Mouse (Mus musculus): ENCODE data around the gene Mettl21a. TPM values are rescaled to one million over a fixed set of nuclear protein-coding genes. Genes with fewer than 3 reads are reported as not detected.
"Not testable (repeated sequence)": the region's sequence is repeated elsewhere in the genome, so short reads cannot be mapped to it uniquely, and the experiment has no call there.

The Mettl21a gene
- polyA plus RNA-seq, 1 experiment from 2014 or later, result 20.5 TPM

DNA sequence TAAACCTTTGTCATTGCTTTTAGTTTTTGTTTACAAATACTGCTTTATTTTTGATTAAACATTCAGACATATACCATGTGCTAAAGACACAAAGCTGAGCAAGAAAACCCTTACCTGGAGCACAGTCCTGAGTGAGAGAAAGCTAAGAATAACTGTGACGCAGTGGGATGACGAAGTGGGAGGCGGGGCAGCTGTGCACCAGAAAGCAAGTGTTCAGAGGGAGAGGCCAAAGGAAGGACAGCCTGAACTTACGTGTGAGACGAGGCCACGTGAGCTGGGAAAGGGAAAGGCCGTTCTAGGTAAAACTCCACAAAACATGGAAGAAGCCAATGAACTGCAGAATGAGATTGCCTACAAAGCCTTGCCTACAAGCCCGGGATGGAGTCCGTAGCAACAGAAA is 7.1 kb downstream of the Mettl21a start:
- Histone ChIP-seq H3K4me3 (no peak overlapping the region), H3K4me1 (no peaks in the 10 kb centered on the region), H3K9ac (replicated peaks) (no peak overlapping the region), H3K27ac (replicated peaks) (no peak overlapping the region), H3K27me3 (no peaks in the 10 kb centered on the region), H3K36me3 (peaks cover 40% of the 10 kb centered on the region), H3K4me2 (replicated peaks) (no peak overlapping the region), H3K9me3 (no peaks in the 10 kb centered on the region)
- 92% methylated on average over 9 of the region's 9 CpGs for WGBS
- ATAC-seq (ENCODE audit: low FRiP score, low read depth), result no peak

DNA sequence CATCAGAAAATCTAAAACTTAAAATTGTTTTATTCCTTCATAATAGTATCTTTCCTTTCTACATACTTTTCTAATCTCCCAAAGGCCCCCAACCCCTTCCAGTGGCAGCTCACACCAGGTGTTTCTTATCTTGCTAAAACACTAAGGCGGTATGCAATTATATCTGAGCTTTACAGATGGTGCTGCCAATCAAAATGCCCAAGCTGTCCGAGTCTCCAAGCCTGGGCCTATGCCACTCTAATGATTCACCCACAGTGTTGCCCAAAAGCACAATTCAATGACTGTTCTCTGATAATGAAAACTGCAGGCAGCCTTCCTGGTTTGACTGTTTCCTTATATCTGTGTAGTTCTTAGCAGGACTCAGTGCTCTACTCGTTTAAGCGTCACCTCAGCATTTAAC is 7.9 kb downstream of the Mettl21a start:
- ATAC-seq (ENCODE audit: low FRiP score, low read depth), result no peak
- no peaks in the 10 kb centered on the region for H3K9me3 ChIP-seq
- H3K36me3 ChIP-seq, result peaks cover 40% of the 10 kb centered on the region
- WGBS, result 91% methylated on average over 4 of the region's 4 CpGs
- no peak overlapping the region for H3K4me3 ChIP-seq
- H3K27me3 ChIP-seq, result no peaks in the 10 kb centered on the region
- H3K4me1 ChIP-seq, result no peaks in the 10 kb centered on the region
- H3K4me2 ChIP-seq (replicated peaks), result no peak overlapping the region
- H3K9ac ChIP-seq (replicated peaks), result no peak overlapping the region
- H3K27ac ChIP-seq (replicated peaks), result no peak overlapping the region

GRCm38 (mm10) chr1:64603381-64603780 is 13.7 kb downstream of the Mettl21a start:
- H3K27ac ChIP-seq (replicated peaks), result no peak overlapping the region
- 96% methylated on average over 5 of the region's 5 CpGs for WGBS
- no peak overlapping the region for H3K4me3 ChIP-seq
- H3K4me1 ChIP-seq, result no peaks in the 10 kb centered on the region
- H3K4me2 ChIP-seq (replicated peaks), result no peak overlapping the region
- H3K27me3 ChIP-seq, result no peaks in the 10 kb centered on the region
- no peak overlapping the region for H3K9ac ChIP-seq (replicated peaks)
- H3K9me3 ChIP-seq, result no peaks in the 10 kb centered on the region
- ATAC-seq (ENCODE audit: low FRiP score, low read depth), result no peak
- H3K36me3 ChIP-seq, result peaks cover 25% of the 10 kb centered on the region

- Histone ChIP-seq H3K27me3 (no peaks in the 10 kb centered on the region), H3K4me1 (no peaks in the 10 kb centered on the region), H3K9ac (replicated peaks) (no peak overlapping the region), H3K36me3 (peaks cover 18% of the 10 kb centered on the region), H3K27ac (replicated peaks) (no peak overlapping the region), H3K9me3 (no peaks in the 10 kb centered on the region), H3K4me3 (no peak overlapping the region), H3K4me2 (replicated peaks) (no peak overlapping the region)
- 90% methylated on average over 6 of the region's 6 CpGs for WGBS
- ATAC-seq (ENCODE audit: low FRiP score, low read depth), result no peak
Observed at GRCm38 (mm10) chr1:64601242-64601842, 15.7 kb downstream of the Mettl21a start.

DNA sequence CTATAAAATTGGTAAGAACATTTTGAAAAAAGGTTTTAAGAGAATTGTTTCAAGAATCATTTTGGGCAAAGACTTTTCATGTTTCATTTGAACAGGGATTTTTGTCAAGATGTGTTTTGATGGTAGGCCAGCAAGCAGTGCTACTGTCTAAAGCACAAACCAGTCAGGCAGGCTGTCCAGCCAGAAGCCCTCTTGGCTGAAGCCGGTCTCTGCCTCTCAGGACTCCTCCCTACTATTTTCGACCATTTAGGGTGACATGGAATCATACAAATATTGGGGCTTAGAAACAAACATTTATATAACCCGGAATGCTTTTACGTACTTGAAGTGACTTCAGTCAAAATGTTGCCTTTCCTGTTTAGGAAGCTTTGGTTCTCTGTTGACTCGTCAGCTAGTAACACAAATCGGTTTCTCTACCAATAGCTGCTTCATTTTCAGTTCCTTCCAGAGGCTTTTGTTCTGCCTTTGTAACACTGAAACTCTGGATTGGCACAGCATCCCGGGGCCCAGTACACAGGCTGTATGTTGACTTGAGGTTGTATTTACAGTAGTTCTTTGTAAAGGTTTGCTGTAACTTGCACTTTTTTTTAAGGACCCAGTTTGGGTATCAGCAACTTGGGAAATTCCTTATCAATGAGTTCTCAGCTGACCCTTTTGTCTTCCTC is 16.5 kb downstream of the Mettl21a start:
- peaks cover 18% of the 10 kb centered on the region for H3K36me3 ChIP-seq
- H3K27ac ChIP-seq (replicated peaks), result no peak overlapping the region
- no peak for ATAC-seq (ENCODE audit: low FRiP score, low read depth)
- no peak overlapping the region for H3K4me2 ChIP-seq (replicated peaks)
- no peaks in the 10 kb centered on the region for H3K9me3 ChIP-seq
- no peaks in the 10 kb centered on the region for H3K27me3 ChIP-seq
- no peak overlapping the region for H3K9ac ChIP-seq (replicated peaks)
- no peaks in the 10 kb centered on the region for H3K4me1 ChIP-seq
- WGBS, result 93% methylated on average over 7 of the region's 7 CpGs
- H3K4me3 ChIP-seq, result no peak overlapping the region

DNA sequence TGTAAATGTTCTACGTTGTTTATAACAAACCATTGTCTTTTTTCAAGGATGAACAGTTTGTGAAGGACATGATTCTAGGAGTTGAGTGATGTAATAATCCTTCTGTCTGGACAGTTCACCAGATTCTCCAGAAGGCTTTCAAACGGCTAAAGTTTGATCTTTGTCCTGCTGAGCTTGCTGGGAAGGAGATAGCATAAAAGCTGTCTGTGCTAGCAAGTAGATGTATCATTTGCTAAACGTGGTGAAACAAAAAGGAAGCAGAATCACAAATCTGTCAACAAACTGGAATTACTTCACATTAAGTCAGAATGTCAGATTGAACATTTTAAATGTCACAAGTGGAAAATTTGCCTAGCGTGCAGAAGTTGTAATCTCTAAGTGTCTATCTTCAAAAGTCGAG is 18.1 kb downstream of the Mettl21a start:
- WGBS, result 66% methylated on average over 5 of the region's 5 CpGs
- Histone ChIP-seq H3K4me2 (replicated peaks) (no peak overlapping the region), H3K36me3 (peaks cover 17% of the 10 kb centered on the region)

GRCm38 (mm10) chr1:64578801-64579200 is 38.2 kb downstream of the Mettl21a start:
- WGBS, result 92% methylated on average over 3 of the region's 3 CpGs
- no peak overlapping the region for H3K4me2 ChIP-seq (replicated peaks)
- no peaks in the 10 kb centered on the region for H3K9me3 ChIP-seq
- peaks cover 53% of the 10 kb centered on the region for H3K36me3 ChIP-seq
- ATAC-seq (ENCODE audit: low FRiP score, low read depth), result no peak
- no peak overlapping the region for H3K4me3 ChIP-seq
- no peaks in the 10 kb centered on the region for H3K4me1 ChIP-seq
- H3K27me3 ChIP-seq, result no peaks in the 10 kb centered on the region
- no peak overlapping the region for H3K27ac ChIP-seq (replicated peaks)
- H3K9ac ChIP-seq (replicated peaks), result no peak overlapping the region

More for the DNA sequence above, 18.1 kb downstream of the Mettl21a start:
- H3K27me3 ChIP-seq, result no peaks in the 10 kb centered on the region
- H3K4me3 ChIP-seq, result no peak overlapping the region
- no peak for ATAC-seq (ENCODE audit: low FRiP score, low read depth)
- no peak overlapping the region for H3K27ac ChIP-seq (replicated peaks)
- H3K4me1 ChIP-seq, result no peaks in the 10 kb centered on the region
- H3K9me3 ChIP-seq, result no peaks in the 10 kb centered on the region
- no peak overlapping the region for H3K9ac ChIP-seq (replicated peaks)

DNA sequence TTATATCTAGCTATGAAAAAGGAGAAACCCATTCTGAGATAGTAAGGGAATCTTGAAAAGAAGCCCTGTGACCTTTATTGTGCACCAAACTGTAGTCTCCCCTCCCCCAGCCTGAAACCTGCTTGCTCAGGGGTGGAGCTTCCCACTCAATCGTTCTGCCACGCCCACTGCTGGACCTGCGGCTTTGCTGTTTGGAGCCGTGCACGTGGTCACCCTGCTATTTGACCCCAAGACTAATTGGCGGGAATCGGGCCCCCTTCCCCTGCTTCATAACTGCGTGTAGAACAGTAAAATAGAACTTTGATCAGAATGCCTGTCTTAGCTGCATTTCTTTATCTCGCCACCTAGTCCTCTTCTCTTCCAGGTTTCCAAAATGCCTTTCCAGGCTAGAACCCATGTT is 39.1 kb downstream of the Mettl21a start:
- ATAC-seq (ENCODE audit: low FRiP score, low read depth), result not testable (repeated sequence)
- WGBS, result 47% methylated on average over 9 of the region's 9 CpGs

DNA sequence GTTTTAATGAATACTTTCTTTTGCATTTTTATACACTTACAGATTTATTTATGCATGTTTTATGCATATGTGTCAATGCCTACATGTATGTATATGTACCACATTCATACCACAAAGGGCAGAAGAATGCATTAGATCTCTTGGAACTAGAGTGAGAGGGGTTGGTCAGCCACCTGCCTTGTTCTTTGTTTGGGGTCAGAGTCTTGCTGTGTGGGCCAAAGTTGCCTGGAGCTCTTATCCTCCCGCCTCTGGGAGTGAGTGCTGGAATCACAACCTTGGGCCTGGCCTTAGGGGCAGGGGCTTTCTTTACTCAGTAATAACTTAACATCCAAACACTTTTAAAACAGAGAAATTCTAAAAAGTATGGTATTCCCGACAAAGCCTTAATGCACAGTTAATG is 40.3 kb downstream of the Mettl21a start:
- no peak overlapping the region for H3K4me2 ChIP-seq (replicated peaks)
- H3K27ac ChIP-seq (replicated peaks), result no peak overlapping the region
- H3K4me3 ChIP-seq, result no peak overlapping the region
- no peaks in the 10 kb centered on the region for H3K27me3 ChIP-seq
- no peaks in the 10 kb centered on the region for H3K4me1 ChIP-seq
- WGBS, result 66% methylated on average over 2 of the region's 2 CpGs
- no peak for ATAC-seq (ENCODE audit: low FRiP score, low read depth)
- no peak overlapping the region for H3K9ac ChIP-seq (replicated peaks)
- no peaks in the 10 kb centered on the region for H3K9me3 ChIP-seq
- peaks cover 48% of the 10 kb centered on the region for H3K36me3 ChIP-seq

More for the DNA sequence above, 39.1 kb downstream of the Mettl21a start:
- H3K9me3 ChIP-seq; H3K27me3 ChIP-seq; H3K27ac ChIP-seq (replicated peaks); H3K4me1 ChIP-seq; H3K4me2 ChIP-seq (replicated peaks); H3K4me3 ChIP-seq; H3K9ac ChIP-seq (replicated peaks): not testable (repeated sequence)
- H3K36me3 ChIP-seq, result peaks cover 53% of the 10 kb centered on the region

DNA sequence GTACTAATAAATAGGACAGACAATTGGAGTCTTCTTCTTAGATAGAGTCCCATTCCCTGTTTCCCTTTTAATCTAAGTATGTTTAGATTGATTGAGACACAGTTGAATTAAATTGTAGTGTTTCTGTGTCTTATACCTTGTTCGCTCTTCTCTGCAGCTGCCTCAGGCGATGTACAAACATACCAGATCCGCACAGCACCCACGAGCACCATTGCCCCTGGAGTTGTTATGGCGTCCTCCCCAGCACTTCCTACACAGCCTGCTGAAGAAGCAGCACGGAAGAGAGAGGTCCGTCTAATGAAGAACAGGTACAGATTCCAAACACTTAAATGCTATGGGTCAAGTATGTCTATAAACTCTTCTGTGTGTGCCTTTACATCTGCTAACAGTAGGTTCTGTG is 41.0 kb downstream of the Mettl21a start:
- Histone ChIP-seq H3K36me3 (peaks cover 41% of the 10 kb centered on the region), H3K9ac (replicated peaks) (no peak overlapping the region), H3K27ac (replicated peaks) (no peak overlapping the region), H3K4me2 (replicated peaks) (no peak overlapping the region), H3K4me3 (no peak overlapping the region), H3K27me3 (no peaks in the 10 kb centered on the region), H3K9me3 (no peaks in the 10 kb centered on the region), H3K4me1 (no peaks in the 10 kb centered on the region)
- ATAC-seq (ENCODE audit: low FRiP score, low read depth), result no peak
- WGBS, result 86% methylated on average over 7 of the region's 7 CpGs

- no peak overlapping the region for H3K9ac ChIP-seq (replicated peaks)
- H3K36me3 ChIP-seq, result peaks cover 28% of the 10 kb centered on the region
- no peaks in the 10 kb centered on the region for H3K4me1 ChIP-seq
- no peaks in the 10 kb centered on the region for H3K27me3 ChIP-seq
- no peak overlapping the region for H3K4me2 ChIP-seq (replicated peaks)
- H3K9me3 ChIP-seq, result no peaks in the 10 kb centered on the region
- H3K4me3 ChIP-seq, result no peak overlapping the region
- ATAC-seq (ENCODE audit: low FRiP score, low read depth), result no peak
- H3K27ac ChIP-seq (replicated peaks), result no peak overlapping the region
Observed at GRCm38 (mm10) chr1:64568206-64568605, 48.8 kb downstream of the Mettl21a start.

DNA sequence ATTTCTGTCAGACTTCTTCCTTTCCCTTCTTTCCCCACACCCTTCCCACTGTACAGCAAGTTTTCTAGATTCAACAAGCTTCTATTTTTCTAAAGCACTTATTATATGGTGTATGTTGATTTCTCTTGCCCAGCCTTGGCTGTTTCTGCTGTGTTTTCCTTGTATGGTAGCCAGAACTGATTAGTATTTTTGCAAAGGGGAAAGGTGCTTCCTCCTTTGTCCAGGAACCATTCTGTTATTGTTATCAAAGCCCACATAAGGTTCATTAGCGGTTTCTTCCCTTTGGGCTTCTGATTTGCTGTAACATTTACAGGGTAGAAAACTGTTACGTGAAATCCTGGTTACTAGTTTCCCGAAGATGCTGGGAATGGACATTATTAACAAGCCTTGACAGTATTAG is 56.9 kb downstream of the Mettl21a start:
- H3K27me3 ChIP-seq, result no peaks in the 10 kb centered on the region
- H3K27ac ChIP-seq (replicated peaks), result no peak overlapping the region
- peaks cover 23% of the 10 kb centered on the region for H3K36me3 ChIP-seq
- 95% methylated on average over 3 of the region's 3 CpGs for WGBS
- H3K4me2 ChIP-seq (replicated peaks), result no peak overlapping the region
- no peak for ATAC-seq (ENCODE audit: low FRiP score, low read depth)
- H3K9ac ChIP-seq (replicated peaks), result no peak overlapping the region
- no peaks in the 10 kb centered on the region for H3K4me1 ChIP-seq
- H3K4me3 ChIP-seq, result no peak overlapping the region
- H3K9me3 ChIP-seq, result no peaks in the 10 kb centered on the region
